Mouse (Mus musculus): ENCODE results near the gene Trim11.
"Not testable (repeated sequence)": the region's sequence is repeated elsewhere in the genome, so short reads cannot be mapped to it uniquely, and the experiment has no call there.

Trim11 gene

DNA sequence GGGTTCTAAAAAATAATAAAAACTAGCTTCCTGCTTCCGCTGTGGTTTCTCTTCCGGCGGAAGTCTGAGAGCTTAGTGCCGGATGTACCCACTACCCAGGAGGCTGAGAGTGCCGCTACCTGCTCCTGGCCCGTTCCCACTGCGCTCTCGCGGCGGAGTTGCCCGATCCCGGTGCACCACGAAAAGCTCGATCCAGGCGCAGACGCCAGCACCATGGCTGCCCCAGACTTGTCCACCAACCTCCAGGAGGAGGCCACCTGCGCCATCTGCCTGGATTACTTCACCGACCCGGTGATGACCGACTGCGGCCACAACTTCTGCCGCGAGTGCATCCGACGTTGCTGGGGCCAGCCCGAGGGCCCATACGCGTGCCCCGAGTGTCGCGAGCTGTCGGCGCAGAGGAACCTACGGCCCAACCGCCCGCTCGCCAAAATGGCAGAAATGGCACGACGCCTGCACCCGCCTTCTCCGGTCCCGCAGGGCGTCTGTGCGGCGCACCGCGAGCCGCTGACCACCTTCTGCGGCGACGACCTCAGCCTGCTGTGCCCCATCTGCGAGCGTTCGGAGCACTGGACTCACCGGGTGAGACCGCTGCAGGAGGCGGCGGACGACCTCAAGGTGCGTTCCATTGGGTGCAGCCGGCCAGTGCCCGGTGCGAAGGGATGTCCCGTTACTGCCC, at the start of gene Trim11:
TSS of gene Trim11 (plus strand) at position 67 of the 679 bp plus-strand sequence.
- DNase-seq (ENCODE audit: low read depth, low spot score) = peak; percentile 83

- no peak for DNase-seq (ENCODE audit: low read depth, low spot score)
These were observed 48.8 kb upstream of the Trim11 start for GRCm38 (mm10) chr11:58929055-58929454.

DNA sequence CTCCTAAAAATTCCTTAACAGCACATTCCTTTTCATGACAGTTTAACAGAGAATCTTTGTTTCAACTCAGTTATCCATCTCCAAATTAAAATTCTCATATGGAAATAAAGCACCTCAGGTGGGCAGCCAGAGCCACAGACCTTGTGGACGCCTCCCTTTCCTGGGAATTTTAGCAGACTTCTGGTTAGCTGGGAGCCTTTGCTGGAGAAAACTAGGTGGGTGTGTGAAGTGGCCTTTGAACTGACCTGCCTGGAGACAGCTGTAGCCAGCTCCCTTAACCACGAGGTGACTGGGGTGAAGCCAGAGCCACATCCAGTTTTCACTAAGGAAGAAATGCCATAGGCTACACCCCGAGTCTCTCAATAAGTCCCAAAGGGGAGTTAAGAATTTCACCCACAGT, 48.3 kb upstream of the Trim11 start:
- DNase-seq (ENCODE audit: low read depth, low spot score) = no peak

GRCm38 (mm10) chr11:58930254-58930653, 47.6 kb upstream of the Trim11 start:
- no peak for DNase-seq (ENCODE audit: low read depth, low spot score)

DNA sequence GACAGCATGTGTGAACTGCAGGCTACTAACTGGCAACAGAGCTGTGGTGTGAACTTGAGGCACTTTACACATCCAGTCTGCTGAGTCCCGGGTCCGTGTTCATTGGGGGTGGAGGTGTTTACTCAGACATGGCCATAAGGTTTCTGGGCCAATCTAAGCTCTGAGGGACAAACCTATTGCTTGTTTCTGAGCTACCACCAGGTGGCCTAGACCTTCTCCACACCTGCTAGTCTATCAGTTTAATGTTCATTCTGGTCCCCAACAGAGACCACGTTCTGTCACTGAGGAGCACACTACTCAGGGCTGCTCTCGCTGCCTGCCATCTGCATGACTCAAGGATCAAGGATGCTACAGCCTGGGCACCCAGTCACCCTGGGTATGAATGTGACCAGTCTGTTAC, 46.3 kb upstream of the Trim11 start:
- peak; percentile 56 for DNase-seq (ENCODE audit: low read depth, low spot score)

DNA sequence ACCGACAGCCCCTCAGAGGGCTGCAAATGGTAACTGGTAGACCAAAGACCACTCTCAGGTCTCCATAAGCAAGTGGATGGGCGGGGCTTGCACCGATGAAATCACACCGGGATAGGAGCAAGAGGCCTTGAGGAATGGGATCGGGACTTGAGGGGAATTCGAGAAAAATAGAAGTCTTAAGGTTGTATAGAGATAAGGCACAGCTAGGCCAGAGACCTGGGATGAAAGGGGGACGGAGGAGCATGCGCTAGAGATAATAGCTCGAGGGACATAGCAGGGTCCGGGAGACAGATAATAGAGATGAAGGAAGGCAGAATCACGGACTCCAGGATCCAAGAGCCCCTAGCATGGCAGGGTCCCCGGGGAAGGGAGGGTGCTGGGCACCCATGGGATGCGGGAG, 40.0 kb upstream of the Trim11 start:
- no peak for DNase-seq (ENCODE audit: low read depth, low spot score)

DNA sequence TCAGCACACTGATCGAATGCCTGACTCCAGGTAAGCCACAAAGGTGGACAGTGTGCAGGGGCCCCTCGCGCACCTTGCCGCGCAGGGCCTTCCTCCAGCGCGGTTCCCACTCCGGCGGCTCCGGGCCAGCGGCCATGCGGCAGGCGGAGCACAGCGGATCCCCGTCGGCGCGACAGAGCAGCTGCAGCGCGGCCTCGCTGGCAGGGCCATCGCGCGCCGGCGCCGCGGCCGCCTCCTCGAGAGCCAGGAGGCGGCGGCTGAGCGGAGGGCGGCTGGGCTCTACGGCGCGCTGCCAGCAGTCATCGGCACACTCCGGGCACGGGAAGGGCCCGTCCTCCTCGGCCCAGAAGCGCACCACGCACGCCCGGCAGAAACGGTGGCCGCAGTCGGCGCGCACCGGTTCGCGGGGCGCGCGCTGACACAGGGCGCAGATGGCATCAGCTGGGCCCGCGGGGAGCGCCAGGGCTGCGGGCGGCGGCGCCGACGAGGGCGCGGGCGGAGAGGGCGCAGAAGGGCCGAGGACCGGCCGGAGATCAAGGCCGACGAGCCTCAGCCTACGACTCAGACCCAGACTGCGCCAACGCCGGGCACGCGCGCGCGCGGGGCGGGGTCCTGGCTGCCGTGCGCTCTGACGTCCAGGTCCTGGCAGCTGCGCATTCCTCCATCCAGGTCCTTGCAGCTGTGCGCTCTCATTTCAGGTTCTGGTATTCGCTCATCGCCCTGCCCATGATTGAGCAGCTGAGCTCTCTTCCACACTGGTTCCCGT, 39.4 kb upstream of the Trim11 start, which contains the start of gene Rnf187:
TSS of gene Rnf187 (minus strand) at position 595 of the 766 bp plus-strand sequence.
- peak; percentile 95 for DNase-seq (ENCODE audit: low read depth, low spot score)

DNA sequence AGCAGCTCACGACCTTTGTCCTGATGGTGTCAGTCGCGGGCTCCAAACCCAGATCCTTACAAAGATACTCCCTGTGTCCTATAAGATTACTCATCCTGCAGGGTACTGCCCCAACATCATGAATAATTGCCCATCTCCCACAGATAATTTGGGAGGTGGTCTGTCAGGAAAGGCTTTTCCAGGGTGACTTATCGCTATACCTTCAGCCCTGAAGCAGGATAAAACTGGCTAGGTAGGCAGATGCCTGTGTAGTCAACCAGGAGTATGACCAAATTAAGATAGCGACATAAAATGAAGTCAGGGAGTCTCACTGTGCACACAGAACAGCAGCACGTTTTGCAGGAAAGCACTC, 38.8 kb upstream of the Trim11 start:
- DNase-seq (ENCODE audit: low read depth, low spot score) = no peak

- DNase-seq (ENCODE audit: low read depth, low spot score) = no peak
These were observed 33.8 kb upstream of the Trim11 start for GRCm38 (mm10) chr11:58944136-58944535.

DNA sequence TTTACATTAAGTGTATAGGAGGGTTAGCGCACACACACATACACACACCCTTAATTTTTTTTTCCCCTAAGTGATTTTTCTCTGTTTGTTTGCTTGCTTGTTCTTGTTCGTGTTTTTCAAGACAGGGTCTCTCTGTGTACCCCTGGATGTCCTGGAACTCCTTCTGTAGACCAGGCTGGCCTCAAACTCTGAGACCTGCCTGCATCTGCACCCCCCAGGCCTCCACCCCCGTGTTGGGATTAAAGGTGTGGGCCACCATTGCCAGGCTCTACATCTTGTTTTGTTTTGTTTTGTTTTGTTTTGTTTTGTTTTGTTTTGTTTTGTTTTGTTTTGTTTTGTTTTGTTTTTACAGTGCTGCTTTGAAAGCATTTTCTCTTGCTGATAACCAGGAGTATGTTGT, 30.6 kb upstream of the Trim11 start:
- DNase-seq (ENCODE audit: low read depth, low spot score) = no peak

GRCm38 (mm10) chr11:58947798-58948528, 29.9 kb upstream of the Trim11 start:
- peak; percentile 60 for DNase-seq (ENCODE audit: low read depth, low spot score)

GRCm38 (mm10) chr11:58948542-58949479, 29.1 kb upstream of the Trim11 start, which contains the start of gene Hist3h2ba:
TSS of gene Hist3h2ba (plus strand) at chr11:58948920.
- DNase-seq (ENCODE audit: low read depth, low spot score) = peak; percentile 88

GRCm38 (mm10) chr11:58949480-58950431, 28.1 kb upstream of the Trim11 start:
- peak; percentile 34 for DNase-seq (ENCODE audit: low read depth, low spot score)

DNA sequence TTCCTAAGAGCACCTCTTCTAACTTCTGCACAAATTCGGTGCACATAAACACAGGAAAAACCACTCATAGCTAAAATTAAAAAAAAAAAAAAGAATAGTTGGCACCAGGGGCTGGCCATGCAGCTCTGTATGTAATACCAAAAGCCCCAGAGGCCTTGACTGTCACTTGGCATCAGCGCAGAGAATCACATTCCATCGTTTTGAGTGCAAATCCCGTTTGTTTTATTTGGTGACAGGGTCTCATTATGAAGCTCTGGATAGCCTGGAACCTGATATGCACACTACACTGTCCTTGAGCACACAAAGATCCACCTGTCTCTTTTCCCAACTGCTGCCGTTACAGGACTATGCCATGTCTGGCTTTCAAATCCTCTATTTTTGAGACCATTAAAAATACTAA, 26.7 kb upstream of the Trim11 start:
- DNase-seq (ENCODE audit: low read depth, low spot score) = no peak

- DNase-seq (ENCODE audit: low read depth, low spot score) = peak; percentile 79
These were observed 24.3 kb upstream of the Trim11 start for GRCm38 (mm10) chr11:58953351-58954169.

- DNase-seq (ENCODE audit: low read depth, low spot score) = not testable (repeated sequence)
These were observed 23.8 kb upstream of the Trim11 start for GRCm38 (mm10) chr11:58954170-58954419.

- peak; percentile 94 for DNase-seq (ENCODE audit: low read depth, low spot score)
These were observed 23.3 kb upstream of the Trim11 start, which contains the start of the genes Hist3h2a and Trim17 for GRCm38 (mm10) chr11:58954420-58955142. TSS of gene Hist3h2a (plus strand) at chr11:58954685. TSS of gene Trim17 (plus strand) at chr11:58954685.

DNA sequence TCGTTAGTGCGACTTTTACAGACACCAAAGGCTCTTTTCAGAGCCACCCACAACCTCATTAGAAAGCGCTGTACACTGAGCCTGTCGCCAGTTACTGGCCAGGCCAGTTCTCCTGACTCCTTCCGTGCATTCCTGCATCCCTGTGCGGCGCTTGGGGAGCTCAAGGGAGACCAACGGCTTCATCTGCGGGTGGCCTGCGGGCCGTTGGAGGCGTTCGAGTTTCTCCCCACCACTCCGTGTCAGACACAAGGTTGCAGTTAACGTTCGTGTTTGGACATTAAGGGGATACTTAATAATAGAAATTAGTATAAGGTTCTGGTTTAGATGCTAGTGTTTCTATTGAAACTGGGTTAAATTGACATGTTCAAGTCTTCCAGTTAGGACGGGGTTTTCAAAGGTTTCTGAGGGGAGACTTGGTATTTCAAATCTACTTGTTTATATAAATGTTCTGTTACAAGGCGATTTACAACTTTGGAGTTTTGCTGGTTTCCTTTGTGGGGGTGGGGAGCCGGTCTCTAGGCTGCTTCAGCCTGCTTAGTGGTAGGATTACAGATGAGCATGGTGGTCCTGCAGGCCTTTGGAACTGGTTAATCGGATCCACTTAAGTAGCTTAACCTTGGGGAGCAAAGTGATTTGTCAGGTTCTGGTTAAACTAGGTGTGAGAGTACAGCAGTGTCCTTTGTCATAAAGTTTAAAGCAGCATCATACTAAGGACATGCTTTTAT, 22.6 kb upstream of the Trim11 start:
- DNase-seq (ENCODE audit: low read depth, low spot score) = peak; percentile 40

All from CD4-positive, CD25-positive, alpha-beta regulatory T cell, adult 2 months (primary cell).